ENCODE assay signal across 9 mouse cellular contexts in genomic region chr10:68446797-68447125, GRCm38 (mm10).
A peak's percentile ranks its signal among the peaks of the same experiment; 100 is the strongest.
DNase-seq lines count a peak whose midpoint lies in the region; ATAC-seq lines count a peak whose summit lies in the region.
"Had no signal": no experiment of that assay in that cellular context is flagged by ENCODE, and none has a peak within 500 bp of the region (broad histone marks: within the 10 kb centered on the region; RNA-seq: fewer than 3 reads in every experiment).

No protein-coding gene starts in this region.

- H3K27ac ChIP-seq in heart, embryonic 11.5 days (ENCODE audit: low read depth, low read length): peak overlapping the region; percentile 89
- H3K27ac ChIP-seq in limb, embryonic 12.5 days: peak overlapping the region; percentile 76
- H3K27ac ChIP-seq: midbrain, embryonic 13.5 days had no signal

- peak; percentile 9 to 27 for DNase-seq in heart, adult 18-20 months
- no peak for DNase-seq in heart, postnatal 25 days (ENCODE audit: low spot score)
- no peak for DNase-seq in ovary, adult 18-20 months (ENCODE audit: low spot score)
- DNase-seq in testis, postnatal 14 days (ENCODE audit: low spot score): no peak
- DNase-seq in left cerebral cortex, adult 8-10 months (ENCODE audit: low spot score in 2 of 2): no peak

- peak; percentile 84 for ATAC-seq in heart, embryonic 11.5 days (replicated peaks; ENCODE audit: insufficient number of reproducible peaks, low FRiP score, low TSS enrichment)
- ATAC-seq in limb, embryonic 12.5 days (ENCODE audit: insufficient number of reproducible peaks, insufficient read depth, low FRiP score, low TSS enrichment, low read depth): no peak
- ATAC-seq in megakaryocyte progenitor cell, adult 5-6 weeks (replicated peaks; ENCODE audit: poor library complexity): peak; percentile 79
- ATAC-seq: midbrain, embryonic 13.5 days had no signal

- H3K36me3 ChIP-seq in heart, embryonic 11.5 days (ENCODE audit: control insufficient read depth, insufficient read depth, low read length): no peaks in the 10 kb centered on the region
- H3K36me3 ChIP-seq in limb, embryonic 12.5 days: no peaks in the 10 kb centered on the region
- H3K36me3 ChIP-seq: midbrain, embryonic 13.5 days had no signal

- no peak overlapping the region for H3K4me2 ChIP-seq in heart, embryonic 11.5 days
- no peak overlapping the region for H3K4me2 ChIP-seq in limb, embryonic 12.5 days
- H3K4me2 ChIP-seq: midbrain, embryonic 13.5 days had no signal

- intact Hi-C loops in heart, postnatal 25 days (cut with DNase I): loop anchor here (10.0 kb wide), 1 partner anchor 92 kb away; no protein-coding TSS in a partner anchor

- no peaks in the 10 kb centered on the region for H3K9me3 ChIP-seq in heart, embryonic 11.5 days (replicated peaks; ENCODE audit: control insufficient read depth, low read length)
- H3K9me3 ChIP-seq in limb, embryonic 12.5 days: no peaks in the 10 kb centered on the region
- H3K9me3 ChIP-seq: midbrain, embryonic 13.5 days had no signal

- H3K4me1 ChIP-seq in heart, embryonic 11.5 days (ENCODE audit: control insufficient read depth, insufficient read depth, low read length): peaks cover 12% of the 10 kb centered on the region
- H3K4me1 ChIP-seq in limb, embryonic 12.5 days (replicated peaks): peaks cover 39% of the 10 kb centered on the region

- WGBS in heart, embryonic 11.5 days (ENCODE audit: insufficient replicate concordance): 28% methylated on average over 5 of the region's 5 CpGs
- 34% methylated on average over 5 of the region's 5 CpGs for WGBS in limb, embryonic 12.5 days

- no peak overlapping the region for H3K4me3 ChIP-seq in heart, embryonic 11.5 days (ENCODE audit: low read depth, low read length)
- no peak overlapping the region for H3K4me3 ChIP-seq in limb, embryonic 12.5 days (replicated peaks)
- H3K4me3 ChIP-seq: midbrain, embryonic 13.5 days had no signal

- H3K27me3 ChIP-seq in heart, embryonic 11.5 days (ENCODE audit: control insufficient read depth, insufficient read depth, low read length): no peaks in the 10 kb centered on the region
- H3K27me3 ChIP-seq in limb, embryonic 12.5 days: no peaks in the 10 kb centered on the region
- H3K27me3 ChIP-seq: midbrain, embryonic 13.5 days had no signal

- no peak overlapping the region for H3K9ac ChIP-seq in heart, embryonic 11.5 days (ENCODE audit: low read depth, low read length)
- no peak overlapping the region for H3K9ac ChIP-seq in limb, embryonic 12.5 days (replicated peaks)
- H3K9ac ChIP-seq: midbrain, embryonic 13.5 days had no signal

Comparison
In these comparisons a context has a peak if more than half of its experiments do, and no peak if none do; other contexts are left out.
1. DNase-seq: peak in heart, adult 18-20 months (2 of 2); none in heart, postnatal 25 days (single experiment), ovary, adult 18-20 months (single experiment), testis, postnatal 14 days (single experiment) and left cerebral cortex, adult 8-10 months (0 of 2).